8 mouse cellular contexts compared by ENCODE assay signal in the genomic region with DNA sequence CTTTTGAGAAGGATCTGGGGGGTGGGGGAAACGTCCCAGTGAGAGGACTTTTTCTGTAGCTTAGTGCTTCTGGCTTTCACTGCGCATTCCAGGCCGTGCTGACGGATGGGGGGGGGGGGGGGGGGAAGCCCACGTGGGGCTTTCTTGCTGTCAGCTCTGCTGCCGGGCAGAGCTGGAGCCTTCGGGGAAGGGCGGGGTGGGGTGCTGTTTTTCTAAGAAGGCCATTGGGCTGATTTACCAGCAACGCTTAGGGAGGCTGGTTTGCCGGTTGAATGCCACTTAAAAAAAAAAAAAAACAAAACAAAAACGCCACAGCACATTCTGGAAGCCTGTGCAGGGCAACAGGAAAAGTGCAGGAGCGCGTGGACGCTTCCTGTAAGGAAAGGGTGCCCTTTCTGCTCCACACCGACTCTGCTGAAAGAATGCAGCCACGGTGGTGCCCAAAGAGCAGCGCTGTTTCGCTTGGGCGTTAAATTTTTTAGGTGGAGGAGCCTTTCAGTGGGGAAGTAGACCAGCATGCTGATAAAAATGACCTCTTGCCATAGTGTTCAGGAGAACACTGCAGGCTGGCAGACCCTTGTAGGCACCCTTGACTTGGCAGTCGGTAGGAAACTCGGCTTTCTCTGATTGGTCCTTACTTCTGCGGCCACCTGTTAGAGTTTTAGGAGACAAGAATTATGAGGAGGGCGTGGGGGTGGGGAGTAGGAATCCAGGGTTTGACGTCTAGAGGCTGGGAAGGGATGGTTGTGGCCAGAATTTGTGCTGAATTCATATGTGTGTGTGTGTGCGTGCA. TPM values are rescaled to one million over a fixed set of nuclear protein-coding genes. Genes with fewer than 3 reads are reported as not detected.
DNase-seq lines count a peak whose midpoint lies in the region; ATAC-seq and TF ChIP-seq lines count a peak whose summit lies in the region.

No protein-coding gene starts in this region.

- peak overlapping the region; percentile 66 for H3K4me3 ChIP-seq in limb, embryonic 14.5 days (replicated peaks; ENCODE audit: low read length)
- H3K4me3 ChIP-seq in midbrain, embryonic 16.5 days (ENCODE audit: low read depth, low read length) = peak overlapping the region; percentile 47

- TF ChIP-seq POLR2A in limb, embryonic 14.5 days (IDR thresholded peaks at IDR 0.05; ENCODE audit: borderline replicate concordance, extremely low read depth, insufficient read depth, insufficient read length) = no peak

- H3K36me3 ChIP-seq in limb, embryonic 14.5 days (ENCODE audit: control insufficient read depth, insufficient read depth, low read length) = no peaks in the 10 kb centered on the region
- H3K36me3 ChIP-seq in midbrain, embryonic 16.5 days (ENCODE audit: control insufficient read depth, insufficient read depth, low read length) = no peaks in the 10 kb centered on the region

- peak overlapping the region; percentile 33; the same call in 1 of the 2 replicates for H3K27ac ChIP-seq in limb, embryonic 14.5 days (replicated peaks; ENCODE audit: low read depth, low read length)
- 0 out of 2 replicates have a peak overlapping the region, but pooled peaks have one; percentile 14 for H3K27ac ChIP-seq in midbrain, embryonic 16.5 days (ENCODE audit: low read length)

- peak overlapping the region; percentile 31; the same call in 1 of the 2 replicates for H3K9ac ChIP-seq in limb, embryonic 14.5 days (ENCODE audit: low read depth, low read length, severe bottlenecking)
- H3K9ac ChIP-seq in midbrain, embryonic 16.5 days (ENCODE audit: low read depth, low read length) = no peak overlapping the region

- 4% methylated on average over 25 of the region's 25 CpGs for WGBS in limb, embryonic 14.5 days
- WGBS in midbrain, embryonic 16.5 days = 7% methylated on average over 21 of the region's 25 CpGs

- peaks cover 38% of the 10 kb centered on the region for H3K4me1 ChIP-seq in limb, embryonic 14.5 days (ENCODE audit: control insufficient read depth, insufficient read depth, low read length)
- H3K4me1 ChIP-seq in midbrain, embryonic 16.5 days (ENCODE audit: control insufficient read depth, insufficient read depth, low read length) = peaks cover 31% of the 10 kb centered on the region

- H3K27me3 ChIP-seq in limb, embryonic 14.5 days (ENCODE audit: control insufficient read depth, insufficient read depth, low read length) = no peaks in the 10 kb centered on the region
- H3K27me3 ChIP-seq in midbrain, embryonic 16.5 days (ENCODE audit: control insufficient read depth, insufficient read depth, low read depth, low read length) = no peaks in the 10 kb centered on the region

- DNase-seq in ovary, adult 18-20 months (ENCODE audit: low spot score) = peak; percentile 64
- DNase-seq in ovary, postnatal 10 days (ENCODE audit: low spot score) = no peak
- peak; percentile 78 for DNase-seq in embryo, embryonic 10.5 days (ENCODE audit: low spot score)
- DNase-seq in heart, postnatal 4 days = peak; percentile 64
- peak; percentile 55 for DNase-seq in limb, embryonic 14.5 days (ENCODE audit: low spot score)
- no peak for DNase-seq in cerebellum, adult 11 months

- no peaks in the 10 kb centered on the region for H3K9me3 ChIP-seq in limb, embryonic 14.5 days (ENCODE audit: control insufficient read depth, low read length)
- H3K9me3 ChIP-seq in midbrain, embryonic 16.5 days (replicated peaks; ENCODE audit: control insufficient read depth, low read length, poor library complexity, severe bottlenecking) = no peaks in the 10 kb centered on the region

- ATAC-seq in limb, embryonic 14.5 days (ENCODE audit: low FRiP score, low read depth) = no peak
- ATAC-seq in midbrain, embryonic 16.5 days = no peak
- ATAC-seq in erythroid progenitor cell, adult 5-6 weeks (replicated peaks; ENCODE audit: low FRiP score, poor library complexity, severe bottlenecking) = no peak

- H3K4me2 ChIP-seq in limb, embryonic 14.5 days (replicated peaks; ENCODE audit: low read depth, low read length, severe bottlenecking) = peak overlapping the region; percentile 95
- peak overlapping the region; percentile 97 for H3K4me2 ChIP-seq in midbrain, embryonic 16.5 days (ENCODE audit: low read length)

RNA-seq across cellular contexts. Expression of gene Gadd45g, which starts 3.0 kb away (rescaled TPM):
- total RNA-seq in heart, postnatal 4 days (2021) = 10 to 100 TPM; 23.8 to 29.4 TPM
- polyA plus RNA-seq in limb, embryonic 14.5 days (2012; rRNA removed) = 50.0 and 51.5 TPM in 2 replicates
- polyA plus RNA-seq in limb, embryonic 14.5 days (2014; fragmentation: Nextera tagmentation; extraction: Ambion mirVana) = 38.1 and 43.2 TPM in 2 replicates
- polyA plus RNA-seq in midbrain, embryonic 16.5 days (2015; fragmentation: Nextera tagmentation; extraction: Ambion mirVana) = 44.2 and 45.5 TPM in 2 replicates
- 4.3 TPM in 1 of 2 replicates, not detected in the other for total RNA-seq in erythroid progenitor cell, adult 5-6 weeks (2015; ENCODE audit: low replicate concordance)
- 9.4 TPM in 1 of 2 replicates, not detected in the other for total RNA-seq in erythroid progenitor cell, adult 5-6 weeks (2017; ENCODE audit: low replicate concordance)

RNA-seq across cellular contexts. Expression of gene Sema4d, which starts 55.9 kb away (rescaled TPM):
- 10 to 100 TPM; 54.7 to 61.4 TPM for total RNA-seq in heart, postnatal 4 days (2021)
- 8.5 and 9.6 TPM in 2 replicates for polyA plus RNA-seq in limb, embryonic 14.5 days (2012; rRNA removed)
- 6.8 and 8.0 TPM in 2 replicates for polyA plus RNA-seq in limb, embryonic 14.5 days (2014; fragmentation: Nextera tagmentation; extraction: Ambion mirVana)
- 15.4 and 16.7 TPM in 2 replicates for polyA plus RNA-seq in midbrain, embryonic 16.5 days (2015; fragmentation: Nextera tagmentation; extraction: Ambion mirVana)
- total RNA-seq in erythroid progenitor cell, adult 5-6 weeks (2015; ENCODE audit: low replicate concordance) = 9.6 and 14.1 TPM in 2 replicates
- 6.3 and 10.2 TPM in 2 replicates for total RNA-seq in erythroid progenitor cell, adult 5-6 weeks (2017; ENCODE audit: low replicate concordance)

Comparison
In these comparisons a context has a peak if more than half of its experiments do, and no peak if none do; other contexts are left out.
1. DNase-seq: peak in ovary, adult 18-20 months (single experiment), embryo, embryonic 10.5 days (single experiment), heart, postnatal 4 days (single experiment) and limb, embryonic 14.5 days (single experiment); none in ovary, postnatal 10 days (single experiment) and cerebellum, adult 11 months (single experiment).